Mouse (Mus musculus) midbrain, embryonic 11.5 days (tissue): ENCODE data around the gene Aff3. TPM values are rescaled to one million over a fixed set of nuclear protein-coding genes. Genes with fewer than 3 reads are reported as not detected.

Experiments used
- ATAC-seq: fragments of 200-750 bp; cut with Nextera tagmentation; 2 replicates; pipeline ENCODE4 v1.8.0; 2017; ENCODE audit warnings: moderate TSS enrichment, moderate library complexity; ENCODE audit not compliant: low FRiP score
- DNase-seq: peaks from one replicate; pipeline ENCODE4 v3.0.0; 2015; ENCODE audit warnings: low spot score; ENCODE audit errors: missing footprints
- H3K27ac ChIP-seq: fragments of 300-500 bp; sonication (generic); 2 replicates; pipeline ENCODE4 v1.5.1; 2014; ENCODE audit warnings: low read depth, low read length
- H3K27me3 ChIP-seq: fragments of 300-500 bp; sonication (generic); 2 replicates; pipeline ENCODE4 v1.6.1; 2014; ENCODE audit warnings: mild to moderate bottlenecking, low read length, moderate library complexity, mixed read lengths; ENCODE audit not compliant: control insufficient read depth, insufficient read depth
- H3K36me3 ChIP-seq: fragments of 300-500 bp; sonication (generic); 2 replicates; pipeline ENCODE4 v1.6.1; 2014; ENCODE audit warnings: mild to moderate bottlenecking, low read length, moderate library complexity, mixed read lengths; ENCODE audit not compliant: control insufficient read depth, insufficient read depth
- H3K4me1 ChIP-seq: fragments of 300-500 bp; sonication (generic); 2 replicates; pipeline ENCODE4 v1.6.1; 2014; ENCODE audit warnings: low read length; ENCODE audit not compliant: control insufficient read depth, insufficient read depth
- H3K4me2 ChIP-seq: fragments of 300-500 bp; sonication (generic); 2 replicates; pipeline ENCODE4 v1.6.1; 2014; ENCODE audit warnings: mild to moderate bottlenecking, moderate library complexity
- H3K4me3 ChIP-seq: fragments of 300-500 bp; sonication (generic); 2 replicates; pipeline ENCODE4 v1.5.1; 2014; ENCODE audit warnings: low read depth, low read length
- H3K9ac ChIP-seq: fragments of 300-500 bp; sonication (generic); 2 replicates; pipeline ENCODE4 v1.6.1; 2014; ENCODE audit warnings: low read length
- H3K9me3 ChIP-seq: fragments of 300-500 bp; sonication (generic); 2 replicates; pipeline ENCODE4 v1.6.1; 2016; ENCODE audit warnings: low read length; ENCODE audit not compliant: control insufficient read depth
- whole genome bisulfite sequencing: fragments of 180-500 bp; shearing (Covaris S2); extraction: QIAGEN DNeasy Blood & Tissue Kit; methylation state at CpG from one replicate; pipeline ENCODE4 v1.1.7; 2014; 5-methylcytosine and 5-hydroxymethylcytosine counted together
- polyA plus RNA-seq: library from polyadenylated mRNA; unstranded; fragments of >200 nt; fragmentation: Nextera tagmentation; extraction: Ambion mirVana; gene quantifications from 2 replicates; pipeline ENCODE4 v1.2.1, GENCODE M21; 2014

Aff3 gene
- polyA plus RNA-seq, 1 experiment from 2014 or later, result 16.3 TPM

DNA sequence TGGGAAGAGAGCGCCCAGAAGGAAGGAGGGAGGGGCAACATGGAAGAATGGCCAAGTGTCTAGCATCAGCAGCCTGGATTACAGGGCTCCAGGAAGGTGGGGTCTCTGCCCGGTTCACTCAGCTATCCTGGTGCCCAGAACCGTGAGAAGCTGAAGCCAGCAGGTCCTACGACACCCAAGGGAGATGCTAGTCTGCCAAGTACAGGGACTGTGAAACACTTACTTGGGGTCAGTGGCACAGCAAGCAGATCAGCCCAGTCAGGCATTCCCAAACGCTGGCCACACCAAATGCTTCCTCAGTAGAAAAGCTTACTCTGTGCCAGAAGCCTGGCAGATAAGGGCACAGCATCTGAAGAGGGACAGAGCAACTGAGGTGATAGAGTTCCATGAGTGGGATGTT, 266.2 kb downstream of the Aff3 start:
- no peak overlapping the region for H3K27ac ChIP-seq
- H3K36me3 ChIP-seq, result no peaks in the 10 kb centered on the region
- 79% methylated on average over 5 of the region's 5 CpGs for WGBS
- H3K9me3 ChIP-seq, result no peaks in the 10 kb centered on the region
- DNase-seq (no peak), ATAC-seq (no peak)
- no peak overlapping the region for H3K9ac ChIP-seq
- H3K4me3 ChIP-seq, result no peak overlapping the region
- no peaks in the 10 kb centered on the region for H3K27me3 ChIP-seq
- H3K4me1 ChIP-seq, result peaks cover 16% of the 10 kb centered on the region
- H3K4me2 ChIP-seq, result no peak overlapping the region

DNA sequence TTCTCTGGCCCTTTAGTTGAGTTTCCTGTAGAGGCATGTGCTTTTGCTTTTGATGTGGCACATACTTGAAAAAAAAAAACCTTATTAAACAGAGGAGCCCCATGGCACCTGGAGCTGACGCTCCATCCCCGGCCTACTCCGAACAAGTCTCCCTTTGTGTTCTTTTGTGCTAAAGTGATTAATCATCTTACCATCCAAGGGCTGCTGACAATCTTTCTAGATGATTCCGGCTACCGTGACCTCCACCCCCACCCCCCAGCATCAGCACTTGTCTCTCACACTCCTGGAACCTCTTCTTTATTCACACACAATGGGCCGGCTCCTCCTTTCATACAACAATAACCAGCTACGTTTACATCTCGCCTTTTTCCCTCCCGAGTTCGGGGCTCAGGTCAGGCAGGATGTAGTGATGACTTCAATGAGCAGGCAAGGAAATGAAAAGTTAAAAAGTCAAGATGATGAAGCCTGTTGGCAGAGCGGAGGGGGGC, 269.5 kb downstream of the Aff3 start:
- no peak for DNase-seq
- Histone ChIP-seq H3K4me3 (no peak overlapping the region), H3K36me3 (no peaks in the 10 kb centered on the region), H3K9ac (no peak overlapping the region), H3K4me2 (no peak overlapping the region), H3K27ac (no peak overlapping the region), H3K4me1 (peaks cover 18% of the 10 kb centered on the region), H3K27me3 (no peaks in the 10 kb centered on the region), H3K9me3 (no peaks in the 10 kb centered on the region)
- 13% methylated on average over 11 of the region's 11 CpGs for WGBS
- no peak for ATAC-seq

DNA sequence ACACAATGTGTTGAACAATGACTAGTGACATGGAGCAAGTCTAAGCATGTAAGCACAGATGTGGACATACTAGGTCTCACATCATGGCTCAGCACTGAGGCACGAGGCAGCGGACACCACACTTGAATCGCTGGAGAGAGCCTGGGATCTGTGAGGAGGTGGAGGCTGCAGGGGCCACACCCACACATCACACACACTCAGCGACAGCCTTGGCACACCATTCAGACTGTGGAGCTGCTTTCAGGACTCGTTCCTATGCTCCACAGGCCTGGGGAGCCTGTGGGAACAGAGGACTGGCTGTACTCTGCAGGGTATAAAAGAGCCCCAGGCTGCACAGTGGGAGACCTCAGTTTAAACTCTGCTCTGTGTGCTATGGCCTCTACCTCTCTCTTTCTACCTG, 270.3 kb downstream of the Aff3 start:
- Histone ChIP-seq H3K9ac (no peak overlapping the region), H3K27me3 (no peaks in the 10 kb centered on the region), H3K4me1 (peaks cover 18% of the 10 kb centered on the region), H3K27ac (no peak overlapping the region), H3K4me3 (no peak overlapping the region), H3K9me3 (no peaks in the 10 kb centered on the region), H3K4me2 (no peak overlapping the region), H3K36me3 (no peaks in the 10 kb centered on the region)
- DNase-seq, result peak; percentile 86
- no peak for ATAC-seq
- 21% methylated on average over 5 of the region's 5 CpGs for WGBS

DNA sequence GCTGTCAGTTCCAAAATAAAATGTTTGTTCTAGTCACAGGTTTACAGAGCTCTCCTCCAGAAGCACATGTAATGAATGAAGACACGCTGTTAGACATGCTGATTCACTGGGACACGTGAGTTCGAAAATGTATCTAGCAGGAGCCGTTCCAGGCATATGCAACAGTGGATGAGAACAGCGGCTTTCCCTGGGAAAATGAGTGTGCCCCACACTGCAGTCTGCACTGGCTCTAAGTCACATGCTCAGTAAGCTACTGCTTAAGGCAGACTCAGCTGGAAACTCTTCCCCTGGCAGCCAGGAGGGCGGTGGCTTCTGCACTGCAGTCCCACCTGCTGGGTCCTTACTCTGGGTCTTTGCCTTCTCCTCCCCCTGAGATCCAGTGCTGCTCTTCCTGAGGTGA, 271.2 kb downstream of the Aff3 start:
- H3K4me1 ChIP-seq, result peaks cover 18% of the 10 kb centered on the region
- no peak overlapping the region for H3K4me2 ChIP-seq
- no peaks in the 10 kb centered on the region for H3K36me3 ChIP-seq
- no peak overlapping the region for H3K27ac ChIP-seq
- 33% methylated on average over 6 of the region's 6 CpGs for WGBS
- DNase-seq, result no peak
- ATAC-seq, result 0 out of 2 replicates have a peak, but pooled peaks have one; percentile 30
- H3K4me3 ChIP-seq, result no peak overlapping the region
- no peaks in the 10 kb centered on the region for H3K9me3 ChIP-seq
- H3K9ac ChIP-seq, result no peak overlapping the region
- H3K27me3 ChIP-seq, result no peaks in the 10 kb centered on the region

DNA sequence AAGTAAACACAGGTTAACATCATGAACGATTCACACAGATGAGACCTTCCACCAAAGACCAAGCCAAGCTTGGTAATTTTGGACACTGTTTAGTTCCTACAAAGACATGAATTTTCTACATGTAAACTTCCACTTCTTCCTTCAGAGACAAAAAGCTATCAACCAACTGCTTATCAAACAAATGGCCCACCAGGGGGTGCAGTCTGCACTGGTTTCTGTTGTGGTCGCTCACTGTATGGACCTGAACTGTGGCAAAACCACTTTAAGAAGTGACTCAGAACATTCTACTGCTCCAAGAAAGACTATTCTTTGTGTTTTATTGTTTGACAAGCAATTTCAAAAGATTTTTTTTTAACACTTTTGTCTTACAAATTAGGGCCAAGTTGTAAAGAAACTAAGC, 271.8 kb downstream of the Aff3 start:
- Histone ChIP-seq H3K9ac (no peak overlapping the region), H3K9me3 (no peaks in the 10 kb centered on the region), H3K4me1 (peaks cover 18% of the 10 kb centered on the region), H3K4me2 (no peak overlapping the region), H3K4me3 (no peak overlapping the region), H3K36me3 (no peaks in the 10 kb centered on the region), H3K27ac (no peak overlapping the region), H3K27me3 (no peaks in the 10 kb centered on the region)
- peak; percentile 89 for DNase-seq
- ATAC-seq, result no peak
- WGBS, result 61% methylated on average over 2 of the region's 2 CpGs

DNA sequence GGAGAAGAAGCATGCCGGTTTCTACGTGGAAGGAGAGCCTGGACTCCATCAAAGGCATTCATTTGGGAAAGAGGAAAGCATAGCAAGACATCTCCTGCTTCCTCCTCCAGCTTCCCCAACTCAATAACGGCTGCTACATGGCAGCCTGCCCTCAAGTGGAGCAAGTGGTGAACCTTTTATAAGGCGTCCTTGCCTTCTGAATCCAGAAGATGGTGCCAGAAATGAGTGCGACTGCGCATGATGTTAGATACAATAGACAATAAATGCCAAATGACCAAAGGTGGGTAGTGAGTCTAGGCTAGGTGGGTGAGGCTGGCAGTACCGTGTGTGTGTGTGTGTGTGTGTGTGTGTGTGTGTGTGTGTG, 273.9 kb downstream of the Aff3 start:
- 0 out of 2 replicates have a peak, but pooled peaks have one; percentile 27 for ATAC-seq
- DNase-seq, result no peak
- Histone ChIP-seq H3K27me3 (no peaks in the 10 kb centered on the region), H3K36me3 (no peaks in the 10 kb centered on the region), H3K4me1 (peaks cover 18% of the 10 kb centered on the region), H3K9me3 (no peaks in the 10 kb centered on the region), H3K4me2 (no peak overlapping the region), H3K27ac (no peak overlapping the region), H3K4me3 (no peak overlapping the region), H3K9ac (no peak overlapping the region)
- 83% methylated on average over 7 of the region's 7 CpGs for whole genome bisulfite sequencing

DNA sequence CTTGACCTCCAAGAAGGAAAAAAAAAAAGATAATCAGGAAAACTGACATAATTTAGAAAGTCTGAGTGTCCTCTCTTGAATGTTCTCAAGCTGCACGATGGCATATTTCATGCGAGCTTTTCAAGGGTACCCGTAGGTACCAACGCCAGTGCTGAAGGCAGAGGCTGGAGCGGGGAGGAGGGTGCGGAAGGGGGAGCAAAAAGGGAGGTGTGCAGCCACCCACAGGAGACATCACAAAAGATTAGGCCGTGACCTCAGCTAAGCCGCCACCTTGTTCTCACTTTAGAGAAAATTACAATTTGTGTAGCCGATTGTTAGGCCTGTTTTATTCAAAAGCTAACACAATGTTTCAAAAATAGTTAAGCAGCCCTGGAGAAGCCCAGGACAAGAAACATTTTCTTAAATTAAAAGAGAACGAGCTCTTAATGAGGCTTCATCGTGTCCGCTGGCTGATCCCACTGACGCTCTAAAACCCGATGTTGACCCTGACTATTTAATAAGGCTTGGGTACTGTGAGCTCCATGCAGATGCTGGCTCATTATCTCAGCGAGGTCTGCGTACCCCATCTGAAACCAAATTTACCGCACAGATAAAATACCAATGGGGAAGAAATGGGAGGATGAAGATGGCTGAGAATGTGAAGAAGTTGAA, 274.4 kb downstream of the Aff3 start:
- no peak overlapping the region for H3K4me2 ChIP-seq
- no peaks in the 10 kb centered on the region for H3K27me3 ChIP-seq
- no peaks in the 10 kb centered on the region for H3K9me3 ChIP-seq
- ATAC-seq, result no peak
- no peak overlapping the region for H3K9ac ChIP-seq
- 68% methylated on average over 17 of the region's 17 CpGs for WGBS
- peaks cover 15% of the 10 kb centered on the region for H3K4me1 ChIP-seq
- no peak overlapping the region for H3K27ac ChIP-seq
- no peak for DNase-seq
- H3K36me3 ChIP-seq, result no peaks in the 10 kb centered on the region
- H3K4me3 ChIP-seq, result no peak overlapping the region

DNA sequence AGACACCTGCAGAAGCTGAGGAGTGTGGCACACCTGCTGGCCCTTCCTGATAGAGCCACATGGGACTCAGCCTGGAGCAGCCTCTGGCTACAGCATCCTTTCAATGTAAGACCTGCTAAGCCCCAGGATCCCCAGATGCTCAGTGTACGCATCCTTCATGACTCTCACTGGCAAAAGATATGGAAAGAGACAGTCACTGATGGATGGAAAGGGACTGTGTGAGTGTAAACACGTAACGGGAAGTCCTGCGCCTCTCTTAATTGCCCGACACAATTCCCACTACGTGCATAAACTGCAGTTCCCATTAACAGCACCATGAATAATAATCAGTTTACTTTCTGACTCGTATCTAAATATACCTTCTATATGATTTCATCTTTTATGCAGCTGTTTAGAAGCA, 275.2 kb downstream of the Aff3 start:
- no peaks in the 10 kb centered on the region for H3K36me3 ChIP-seq
- H3K9me3 ChIP-seq, result no peaks in the 10 kb centered on the region
- H3K27ac ChIP-seq, result no peak overlapping the region
- 88% methylated on average over 7 of the region's 7 CpGs for WGBS
- DNase-seq (no peak), ATAC-seq (no peak)
- H3K4me2 ChIP-seq, result no peak overlapping the region
- no peaks in the 10 kb centered on the region for H3K27me3 ChIP-seq
- H3K4me1 ChIP-seq, result peaks cover 12% of the 10 kb centered on the region
- H3K4me3 ChIP-seq, result no peak overlapping the region
- H3K9ac ChIP-seq, result no peak overlapping the region

DNA sequence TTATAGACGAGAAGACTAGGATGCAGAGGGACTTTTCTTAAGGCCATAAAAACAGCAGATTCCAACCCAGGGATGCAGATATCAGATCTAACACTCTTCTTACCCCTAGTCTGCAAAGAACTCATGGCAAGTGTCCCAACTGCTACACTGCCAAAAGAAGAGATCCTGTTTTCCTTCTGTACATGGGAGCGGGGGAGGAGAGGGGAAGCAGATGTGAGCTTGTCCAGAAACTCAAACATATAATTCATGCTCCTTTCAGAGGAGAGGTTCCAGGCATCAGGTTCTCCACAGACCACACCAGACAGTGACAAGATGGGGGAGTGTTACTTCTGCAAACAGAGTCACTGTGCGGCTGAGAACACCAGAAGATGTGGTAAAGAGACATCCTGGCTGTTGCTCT, 276.3 kb downstream of the Aff3 start:
- DNase-seq, result no peak
- no peak overlapping the region for H3K9ac ChIP-seq
- no peak for ATAC-seq
- no peak overlapping the region for H3K27ac ChIP-seq
- no peaks in the 10 kb centered on the region for H3K36me3 ChIP-seq
- WGBS, result 92% methylated on average over 3 of the region's 3 CpGs
- H3K9me3 ChIP-seq, result no peaks in the 10 kb centered on the region
- H3K27me3 ChIP-seq, result no peaks in the 10 kb centered on the region
- H3K4me1 ChIP-seq, result peaks cover 7% of the 10 kb centered on the region
- no peak overlapping the region for H3K4me3 ChIP-seq
- no peak overlapping the region for H3K4me2 ChIP-seq
